Comparison of ENCODE assay signal across 8 mouse cellular contexts in genomic region chr7:130475970-130476369, GRCm38 (mm10). TPM values are rescaled to one million over a fixed set of nuclear protein-coding genes. Genes with fewer than 3 reads are reported as not detected.
DNase-seq lines count a peak whose midpoint lies in the region; ATAC-seq and TF ChIP-seq lines count a peak whose summit lies in the region.

No protein-coding gene starts in this region.

- no peaks in the 10 kb centered on the region for H3K36me3 ChIP-seq in forebrain, embryonic 11.5 days (ENCODE audit: control insufficient read depth, insufficient read depth, low read length)
- H3K36me3 ChIP-seq in forebrain, embryonic 10.5 days (replicated peaks) = peaks cover 21% of the 10 kb centered on the region

- 49% methylated on average over 2 of the region's 2 CpGs for WGBS in forebrain, embryonic 11.5 days
- WGBS in forebrain, embryonic 10.5 days = 45% methylated on average over 2 of the region's 2 CpGs
- 53% methylated on average over 2 of the region's 2 CpGs for WGBS in lung, adult 2 months

- no peak for TF ChIP-seq POLR2A in bone marrow macrophage, adult 2 months (IDR thresholded peaks at IDR 0.05; ENCODE audit: borderline replicate concordance, low read depth, low read length)
- TF ChIP-seq POLR2A in embryonic fibroblast, embryonic 13.5 days (IDR thresholded peaks at IDR 0.05; ENCODE audit: low read depth, low read length) = no peak
- no peak for TF ChIP-seq POLR2A in lung, adult 2 months (IDR thresholded peaks at IDR 0.05; ENCODE audit: borderline replicate concordance, extremely low read depth, low read depth, low read length)

- DNase-seq in forebrain, embryonic 11.5 days (ENCODE audit: low spot score) = no peak
- DNase-seq in forebrain, embryonic 10.5 days (ENCODE audit: extremely low spot score, low spot score) = no peak
- peak; percentile 4 for DNase-seq in heart, postnatal 25 days (ENCODE audit: low spot score)
- DNase-seq in layer of hippocampus, adult 18-20 months (ENCODE audit: low spot score in 2 of 2) = peak; percentile 30 to 86
- DNase-seq in lung, adult 2 months = peak; percentile 18
- peak; percentile 83 for DNase-seq in retina, embryonic 14.5 days (ENCODE audit: low spot score)

- ATAC-seq in forebrain, embryonic 11.5 days (replicated peaks; ENCODE audit: low FRiP score) = peak; percentile 77

- no peaks in the 10 kb centered on the region for H3K9me3 ChIP-seq in forebrain, embryonic 11.5 days (ENCODE audit: control insufficient read depth, low read length)
- H3K9me3 ChIP-seq in forebrain, embryonic 10.5 days = no peaks in the 10 kb centered on the region

- no peak overlapping the region for H3K9ac ChIP-seq in forebrain, embryonic 11.5 days (ENCODE audit: low read length)

- intact Hi-C loops in heart, postnatal 25 days (cut with DNase I) = loop anchor here (1.0 to 5.0 kb wide), 3 partner anchors 204 to 827 kb away; no protein-coding TSS in a partner anchor

- TF ChIP-seq CTCF in bone marrow macrophage, adult 2 months (IDR thresholded peaks at IDR 0.05; ENCODE audit: low read depth, low read length) = peak; percentile 30; the same call in 1 of the 2 replicates
- TF ChIP-seq CTCF in embryonic fibroblast, embryonic 13.5 days (IDR thresholded peaks at IDR 0.05; ENCODE audit: borderline replicate concordance, insufficient read depth, low read length) = peak; percentile 84
- TF ChIP-seq CTCF in lung, adult 2 months (IDR thresholded peaks at IDR 0.05; ENCODE audit: insufficient read depth, low read length) = peak; percentile 81

- H3K4me2 ChIP-seq in forebrain, embryonic 11.5 days (ENCODE audit: low read depth, low read length, severe bottlenecking) = no peak overlapping the region

- peaks cover 11% of the 10 kb centered on the region for H3K4me1 ChIP-seq in forebrain, embryonic 11.5 days (replicated peaks; ENCODE audit: control insufficient read depth, insufficient read depth, low read length)
- H3K4me1 ChIP-seq in forebrain, embryonic 10.5 days = peaks cover 50% of the 10 kb centered on the region
- peaks cover 10% of the 10 kb centered on the region for H3K4me1 ChIP-seq in bone marrow macrophage, adult 2 months (ENCODE audit: control insufficient read depth, insufficient read depth, low read length)
- H3K4me1 ChIP-seq in embryonic fibroblast, embryonic 13.5 days (ENCODE audit: control insufficient read depth, insufficient read depth, low read length) = no peaks in the 10 kb centered on the region
- no peaks in the 10 kb centered on the region for H3K4me1 ChIP-seq in lung, adult 2 months (ENCODE audit: control insufficient read depth, insufficient read depth, low read length)

- H3K27ac ChIP-seq in forebrain, embryonic 11.5 days (ENCODE audit: low read depth, low read length) = no peak overlapping the region
- H3K27ac ChIP-seq in forebrain, embryonic 10.5 days = no peak overlapping the region
- no peak overlapping the region for H3K27ac ChIP-seq in bone marrow macrophage, adult 2 months (ENCODE audit: insufficient read depth, low read depth, low read length)
- H3K27ac ChIP-seq in embryonic fibroblast, embryonic 13.5 days (ENCODE audit: insufficient read depth, low read length) = no peak overlapping the region

- no peaks in the 10 kb centered on the region for H3K27me3 ChIP-seq in forebrain, embryonic 11.5 days (ENCODE audit: control insufficient read depth, insufficient read depth, low read length)
- H3K27me3 ChIP-seq in forebrain, embryonic 10.5 days (ENCODE audit: poor library complexity, severe bottlenecking) = no peaks in the 10 kb centered on the region

- no peak overlapping the region for H3K4me3 ChIP-seq in forebrain, embryonic 11.5 days (ENCODE audit: low read depth, low read length)
- H3K4me3 ChIP-seq in forebrain, embryonic 10.5 days = no peak overlapping the region
- no peak overlapping the region for H3K4me3 ChIP-seq in bone marrow macrophage, adult 2 months (ENCODE audit: insufficient read depth, low read length)
- H3K4me3 ChIP-seq in embryonic fibroblast, embryonic 13.5 days (ENCODE audit: insufficient read depth, low read length) = no peak overlapping the region
- H3K4me3 ChIP-seq in lung, adult 2 months (replicated peaks; ENCODE audit: extremely low read depth, low read depth, low read length) = no peak overlapping the region

RNA-seq across cellular contexts. Expression of gene Ate1, which starts 44.2 kb away (rescaled TPM):
- polyA plus RNA-seq in forebrain, embryonic 11.5 days (2014; fragmentation: Nextera tagmentation; extraction: Ambion mirVana) = 57.5 and 59.7 TPM in 2 replicates
- polyA plus RNA-seq in forebrain, embryonic 10.5 days (2016; fragmentation: Nextera tagmentation; extraction: Ambion mirVana) = 52.4 and 53.3 TPM in 2 replicates
- 37.7 and 41.0 TPM in 2 replicates for polyA plus RNA-seq in bone marrow macrophage, adult 2 months (2012; ENCODE audit: insufficient read depth, insufficient read length, missing spikeins)
- 38.7 and 41.7 TPM in 2 replicates for polyA plus RNA-seq in embryonic fibroblast, embryonic 13.5 days (2011; ENCODE audit: insufficient read length, low read depth, missing spikeins)
- total RNA-seq in heart, postnatal 25 days (2021) = 10 to 100 TPM; 32.2 to 32.3 TPM
- 10 to 100 TPM; 69.7 to 71.3 TPM for total RNA-seq in layer of hippocampus, adult 18-20 months (2021)
- 6.1 and 12.5 TPM in 2 replicates for polyA plus RNA-seq in lung, adult 2 months (2012; rRNA removed)

Comparison
In these comparisons a context has a peak if more than half of its experiments do, and no peak if none do; other contexts are left out.
1. DNase-seq: peak in heart, postnatal 25 days (single experiment), layer of hippocampus, adult 18-20 months (2 of 2), lung, adult 2 months (single experiment) and retina, embryonic 14.5 days (single experiment); none in forebrain, embryonic 11.5 days (single experiment) and forebrain, embryonic 10.5 days (single experiment).
2. CTCF ChIP-seq: peak in every context shown above with its lines; median percentile 84 in embryonic fibroblast, embryonic 13.5 days; 81 in lung, adult 2 months; 30 in bone marrow macrophage, adult 2 months.